Mouse (Mus musculus) stomach, postnatal 0 days (tissue): ENCODE results near the gene Ap2a1. TPM values are rescaled to one million over a fixed set of nuclear protein-coding genes. Genes with fewer than 3 reads are reported as not detected.

Experiments
- ATAC-seq: fragments of 200-750 bp; cut with Nextera tagmentation; 2 replicates; pipeline ENCODE4 v1.8.0; 2017; ENCODE audit not compliant: low FRiP score, low TSS enrichment
- DNase-seq: peaks from one replicate; pipeline ENCODE4 v3.0.0-alpha.2; 2016; ENCODE audit warnings: low spot score
- H3K27ac ChIP-seq: fragments of 300-500 bp; sonication (generic); replicated peaks from 2 replicates; pipeline ENCODE4 v1.5.1; 2014; ENCODE audit warnings: mild to moderate bottlenecking, control low read depth
- H3K27me3 ChIP-seq: fragments of 300-500 bp; sonication (generic); 2 replicates; pipeline ENCODE4 v1.6.1; 2014; ENCODE audit warnings: low read length; ENCODE audit not compliant: control insufficient read depth, insufficient read depth
- H3K36me3 ChIP-seq: fragments of 300-500 bp; sonication (generic); 2 replicates; pipeline ENCODE4 v1.6.1; 2014; ENCODE audit warnings: low read length, mixed read lengths; ENCODE audit not compliant: control insufficient read depth, insufficient read depth
- H3K4me1 ChIP-seq: fragments of 300-500 bp; sonication (generic); replicated peaks from 2 replicates; pipeline ENCODE4 v1.6.1; 2014; ENCODE audit warnings: antibody characterized with exemption; ENCODE audit not compliant: control insufficient read depth, insufficient read depth
- H3K4me2 ChIP-seq: fragments of 300-500 bp; sonication (generic); replicated peaks from 2 replicates; pipeline ENCODE4 v1.6.1; 2014; ENCODE audit warnings: low read depth, mild to moderate bottlenecking, control low read depth, moderate library complexity
- H3K4me3 ChIP-seq: fragments of 300-500 bp; sonication (generic); 2 replicates; pipeline ENCODE4 v1.5.1; 2014; ENCODE audit warnings: low read depth, low read length, control low read depth
- H3K9ac ChIP-seq: fragments of 300-500 bp; sonication (generic); 2 replicates; pipeline ENCODE4 v1.6.1; 2014; ENCODE audit warnings: mild to moderate bottlenecking, low read length, control low read depth, mixed read lengths
- H3K9me3 ChIP-seq: fragments of 300-500 bp; sonication (generic); 2 replicates; pipeline ENCODE4 v1.6.1; 2016; ENCODE audit warnings: low read length; ENCODE audit not compliant: control insufficient read depth
- CTCF ChIP-seq: IDR thresholded peaks from 2 replicates; pipeline ENCODE4 v1.5.1; 2016; ENCODE audit warnings: antibody characterized with exemption, low read depth, mild to moderate bottlenecking, moderate library complexity
- EP300 ChIP-seq: optimal IDR thresholded peaks from 2 replicates; pipeline ENCODE3; 2016; ENCODE audit warnings: antibody characterized with exemption
- WGBS: fragments of 180-500 bp; shearing (Covaris S2); extraction: QIAGEN DNeasy Blood & Tissue Kit; methylation state at CpG from one replicate; pipeline ENCODE4 v1.1.7; 2014; 5-methylcytosine and 5-hydroxymethylcytosine counted together
- polyA plus RNA-seq: library from polyadenylated mRNA; unstranded; fragments of >200 nt; fragmentation: Nextera tagmentation; extraction: Ambion mirVana; gene quantifications from 2 replicates; pipeline ENCODE4 v1.2.1, GENCODE M21; 2015

Gene Ap2a1
- polyA plus RNA-seq, 1 experiment from 2014 or later: 29.3 TPM

DNA sequence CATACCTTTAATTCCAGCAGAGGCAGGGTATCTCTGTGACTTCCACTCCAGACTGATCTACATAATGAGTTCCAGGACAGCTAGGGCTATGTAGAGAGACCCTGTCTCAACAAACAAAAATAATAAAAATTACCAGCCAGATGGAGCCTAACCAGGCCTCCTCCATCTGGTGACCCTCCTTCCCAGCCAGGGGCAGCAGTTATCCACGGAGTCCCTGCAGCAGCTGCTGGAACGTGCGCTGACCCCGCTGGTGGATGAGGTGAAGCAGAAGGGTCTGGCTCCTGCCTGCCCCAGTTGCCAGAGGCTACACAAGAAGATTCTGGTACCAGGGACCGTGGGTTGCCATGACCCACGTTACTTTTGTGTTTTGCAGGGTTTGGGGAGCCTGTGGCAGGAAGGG lies 27.0 kb upstream of the Ap2a1 start:
- Histone ChIP-seq H3K9ac (no peak overlapping the region), H3K4me1 (no peaks in the 10 kb centered on the region), H3K36me3 (no peaks in the 10 kb centered on the region), H3K9me3 (no peaks in the 10 kb centered on the region), H3K27me3 (no peaks in the 10 kb centered on the region), H3K4me2 (no peak overlapping the region), H3K27ac (no peak overlapping the region), H3K4me3 (no peak overlapping the region)
- ATAC-seq (no peak), DNase-seq (no peak)
- TF ChIP-seq EP300 (no peak), CTCF (no peak)
- 62% methylated on average over 6 of the region's 6 CpGs for WGBS

DNA sequence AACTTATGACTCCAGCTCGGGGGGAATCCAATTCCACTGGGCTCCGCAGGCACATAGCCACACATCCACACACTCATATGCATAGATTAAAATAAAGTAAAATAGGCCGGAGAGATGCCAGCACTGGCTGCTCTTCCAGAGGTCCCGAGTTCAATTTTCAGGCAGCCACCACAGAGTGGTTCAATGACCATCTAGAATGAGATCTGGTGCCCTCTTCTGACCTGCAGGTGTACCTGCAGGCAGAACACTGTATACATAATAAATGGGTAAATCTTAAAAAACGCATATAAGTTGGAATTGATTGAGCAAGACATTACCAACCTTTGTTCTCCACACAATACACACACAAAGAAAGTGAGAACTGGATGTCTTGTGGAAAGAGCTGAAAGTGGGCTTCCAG lies 26.3 kb upstream of the Ap2a1 start:
- no peak overlapping the region for H3K27ac ChIP-seq
- no peak overlapping the region for H3K9ac ChIP-seq
- ATAC-seq (no peak), DNase-seq (no peak)
- H3K4me1 ChIP-seq: no peaks in the 10 kb centered on the region
- H3K4me2 ChIP-seq: no peak overlapping the region
- H3K4me3 ChIP-seq: no peak overlapping the region
- no peaks in the 10 kb centered on the region for H3K9me3 ChIP-seq
- TF ChIP-seq CTCF (peak; percentile 74), EP300 (no peak)
- H3K27me3 ChIP-seq: no peaks in the 10 kb centered on the region
- H3K36me3 ChIP-seq: no peaks in the 10 kb centered on the region
- 47% methylated on average over 5 of the region's 5 CpGs for WGBS

DNA sequence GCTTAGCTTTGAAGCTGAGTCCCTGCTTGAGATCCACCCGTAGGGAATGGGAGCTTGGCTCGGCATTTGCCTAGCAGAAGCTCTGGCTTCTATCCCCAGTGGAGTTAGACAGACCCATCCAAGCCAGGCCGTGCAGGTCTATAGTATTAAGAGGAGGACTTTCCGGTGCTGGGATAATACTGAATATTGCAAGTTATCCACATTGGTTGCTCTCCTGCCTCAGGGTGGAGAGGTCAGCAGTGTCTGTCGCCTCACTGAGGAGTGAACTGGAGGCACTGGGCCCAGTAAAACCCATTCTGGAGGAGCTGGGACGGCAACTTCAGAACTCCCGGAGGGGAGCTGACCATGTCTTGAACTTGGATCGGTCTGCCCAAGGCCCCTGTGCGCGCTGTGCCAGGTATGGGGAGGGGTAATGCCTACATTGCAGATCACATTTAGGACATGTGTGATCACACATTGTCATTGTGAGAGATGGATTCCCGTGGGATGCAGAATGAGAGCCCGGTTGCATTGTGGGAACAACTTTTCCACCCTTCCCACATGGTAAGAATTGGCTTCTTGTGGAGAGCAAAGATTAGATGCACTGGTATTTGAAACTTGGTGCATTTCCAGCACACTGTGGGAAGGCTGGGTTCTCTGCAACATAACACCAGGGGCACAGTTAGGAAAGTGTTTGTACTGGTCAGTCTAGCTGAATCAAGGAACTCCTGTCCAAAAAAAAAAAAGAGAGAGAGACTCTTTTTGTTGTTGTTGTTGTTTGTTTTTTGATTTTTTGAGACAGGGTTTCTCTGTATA lies 25.0 kb upstream of the Ap2a1 start:
- no peak overlapping the region for H3K9ac ChIP-seq
- ATAC-seq: no peak
- no peak for DNase-seq
- H3K9me3 ChIP-seq: no peaks in the 10 kb centered on the region
- no peaks in the 10 kb centered on the region for H3K27me3 ChIP-seq
- H3K4me1 ChIP-seq: no peaks in the 10 kb centered on the region
- no peaks in the 10 kb centered on the region for H3K36me3 ChIP-seq
- no peak overlapping the region for H3K4me2 ChIP-seq
- H3K27ac ChIP-seq: no peak overlapping the region
- WGBS: 78% methylated on average over 12 of the region's 12 CpGs
- no peak overlapping the region for H3K4me3 ChIP-seq
- no peak for TF ChIP-seq CTCF
- TF ChIP-seq EP300: no peak

- no peak for ATAC-seq
- TF ChIP-seq EP300 (no peak), CTCF (no peak)
- Histone ChIP-seq H3K9ac (no peak overlapping the region), H3K9me3 (no peaks in the 10 kb centered on the region), H3K4me3 (no peak overlapping the region), H3K4me2 (no peak overlapping the region), H3K27me3 (no peaks in the 10 kb centered on the region), H3K27ac (no peak overlapping the region), H3K4me1 (no peaks in the 10 kb centered on the region), H3K36me3 (no peaks in the 10 kb centered on the region)
- WGBS: 72% methylated on average over 14 of the region's 14 CpGs
- no peak for DNase-seq
Measured at GRCm38 (mm10) chr7:44953561-44953960, 24.3 kb upstream of the Ap2a1 start.

- TF ChIP-seq CTCF: 0 out of 2 replicates have a peak, but pooled peaks have one; percentile 6
- TF ChIP-seq EP300: no peak
- Histone ChIP-seq H3K4me3 (peak overlapping the region; percentile 52), H3K27ac (peak overlapping the region; percentile 86), H3K27me3 (no peaks in the 10 kb centered on the region), H3K9me3 (no peaks in the 10 kb centered on the region), H3K4me2 (peak overlapping the region; percentile 90), H3K9ac (peak overlapping the region; percentile 62), H3K4me1 (no peaks in the 10 kb centered on the region), H3K36me3 (no peaks in the 10 kb centered on the region)
- DNase-seq (peak; percentile 95), ATAC-seq (peak; percentile 90)
- WGBS: 6% methylated on average over 24 of the region's 24 CpGs
Measured at GRCm38 (mm10) chr7:44952611-44953306, 23.5 kb upstream of the Ap2a1 start.

DNA sequence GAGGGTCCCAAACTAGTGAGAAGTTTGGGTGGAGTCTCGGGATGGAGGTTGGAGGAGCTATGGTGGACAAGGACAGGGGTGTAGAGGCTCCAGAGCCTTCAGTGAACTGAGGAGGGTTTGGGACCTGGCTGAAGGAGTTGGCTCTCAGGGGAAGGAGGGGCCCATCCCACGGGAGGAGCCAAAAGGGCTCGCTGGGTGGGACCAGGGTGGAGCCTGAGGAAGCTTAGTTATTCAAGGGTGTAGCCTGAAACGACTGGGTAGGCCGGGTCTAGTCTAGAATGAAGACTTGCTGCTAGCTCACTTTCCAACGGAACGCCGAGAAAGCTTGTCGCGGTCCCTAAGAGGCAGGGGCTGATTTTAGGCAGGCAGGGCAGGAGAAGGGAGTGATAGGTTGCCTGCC lies 22.7 kb upstream of the Ap2a1 start:
- H3K4me3 ChIP-seq: peak overlapping the region; percentile 52
- no peaks in the 10 kb centered on the region for H3K9me3 ChIP-seq
- TF ChIP-seq CTCF: no peak
- no peak for TF ChIP-seq EP300
- no peaks in the 10 kb centered on the region for H3K36me3 ChIP-seq
- ATAC-seq (peak; percentile 87), DNase-seq (peak; percentile 88)
- peak overlapping the region; percentile 90 for H3K4me2 ChIP-seq
- peak overlapping the region; percentile 62 for H3K9ac ChIP-seq
- H3K27me3 ChIP-seq: no peaks in the 10 kb centered on the region
- no peaks in the 10 kb centered on the region for H3K4me1 ChIP-seq
- under 1% methylated on average over 10 of the region's 10 CpGs for WGBS
- peak overlapping the region; percentile 86 for H3K27ac ChIP-seq
